Mouse (Mus musculus) G1E (cell line): ENCODE results near the gene Ubap2l.

Source experiments
- CTCF ChIP-seq: IDR thresholded peaks from 2 replicates; pipeline ENCODE4 v1.5.1; 2012; ENCODE audit warnings: low read depth, low read length, inconsistent platforms, mixed read lengths
- GATA1 ChIP-seq: IDR thresholded peaks from 2 replicates; pipeline ENCODE4 v1.6.1; 2012; ENCODE audit warnings: borderline replicate concordance, low read length, inconsistent platforms, mixed read lengths
- GATA2 ChIP-seq: IDR thresholded peaks from 2 replicates; pipeline ENCODE4 v1.6.1; 2012; ENCODE audit warnings: low read depth, low read length, inconsistent platforms, borderline replicate concordance
- POLR2AphosphoS5 ChIP-seq: IDR thresholded peaks from 2 replicates; pipeline ENCODE4 v1.6.1; 2012; ENCODE audit warnings: low read depth, low read length, inconsistent platforms; ENCODE audit not compliant: insufficient replicate concordance
- TAL1 ChIP-seq: conservative IDR thresholded peaks from 2 replicates; pipeline ENCODE4 v1.6.1; 2012; ENCODE audit warnings: low read depth, low read length, inconsistent platforms, mixed read lengths

DNA sequence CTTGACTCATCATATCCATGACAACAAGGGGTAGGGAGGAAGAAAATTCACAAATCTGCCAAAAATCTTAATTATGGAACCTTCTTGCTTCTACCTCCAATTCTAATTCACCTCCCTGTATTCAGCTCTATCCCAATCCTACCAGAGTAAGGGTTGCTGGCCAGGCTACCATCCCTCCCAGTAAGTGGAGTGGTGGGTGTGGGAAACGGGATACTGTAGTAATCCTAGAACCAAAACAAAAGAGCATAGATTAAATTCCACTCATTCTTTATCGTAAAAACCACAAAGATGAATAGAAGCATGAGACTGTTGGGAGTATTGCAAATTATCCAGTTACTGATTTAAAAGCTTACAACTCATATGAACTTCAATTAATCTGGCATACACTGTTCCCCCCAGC is 42.1 kb downstream of the Ubap2l start:
- TF ChIP-seq GATA1, result no peak
- TF ChIP-seq POLR2AphosphoS5, result no peak
- no peak for TF ChIP-seq CTCF
- TF ChIP-seq GATA2, result no peak
- no peak for TF ChIP-seq TAL1
